Mouse (Mus musculus): ENCODE measurements at regions not wholly inside any gene's neighbourhood (a gene's known extent, or its start where the extent isn't known, plus 50 kb on each side); places are given as distances from the start of the nearest gene placed in this dataset.

DNA sequence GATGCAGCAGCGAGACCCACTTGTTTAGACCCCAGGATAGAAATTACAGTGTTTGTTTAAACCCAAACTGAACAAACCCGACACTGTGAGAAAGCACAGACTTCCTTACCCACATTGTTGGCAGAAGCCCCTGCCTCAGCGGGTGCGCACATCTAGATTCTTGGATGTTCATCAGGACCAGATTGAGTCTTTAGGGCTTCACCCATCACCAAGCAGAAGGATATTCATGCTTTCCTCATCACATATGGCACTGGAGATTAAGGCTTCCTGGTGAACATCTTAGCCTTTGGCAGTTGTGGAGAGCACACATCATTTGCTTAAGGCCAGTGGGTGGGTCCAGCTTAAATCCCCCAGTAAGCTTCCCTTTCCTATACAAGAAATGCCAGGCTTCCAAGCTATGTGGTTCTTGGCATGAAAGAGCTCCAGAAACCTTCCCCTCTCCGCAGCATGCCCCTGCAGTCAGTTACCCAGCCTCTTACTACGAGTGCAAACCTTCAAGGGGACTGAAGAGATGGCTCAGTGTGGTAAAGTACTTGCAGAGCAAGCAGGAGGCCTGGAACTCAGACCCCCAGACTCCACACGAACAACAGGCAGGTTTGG, 367.9 kb downstream of the Pbx1 start:
- TF ChIP-seq MYB (IDR thresholded peaks at IDR 0.05; ENCODE audit: low read depth, low read length) (no peak), ZMIZ1 (IDR thresholded peaks at IDR 0.05; ENCODE audit: low read depth, low read length) (no peak), USF1 (IDR thresholded peaks at IDR 0.05; ENCODE audit: low read depth, low read length) (no peak), E2F4 (IDR thresholded peaks at IDR 0.05; ENCODE audit: borderline replicate concordance, low read depth, low read length) (no peak), MXI1 (IDR thresholded peaks at IDR 0.05; ENCODE audit: low read depth, low read length) (no peak), ZNF384 (IDR thresholded peaks at IDR 0.05; ENCODE audit: low read depth, low read length) (no peak), UBTF (IDR thresholded peaks at IDR 0.05; ENCODE audit: borderline replicate concordance, insufficient read depth, low read depth, low read length) (no peak), JUND (IDR thresholded peaks at IDR 0.05; ENCODE audit: low read depth, low read length) (no peak), SIN3A (IDR thresholded peaks at IDR 0.05; ENCODE audit: low read length) (no peak), MEF2A (IDR thresholded peaks at IDR 0.05; ENCODE audit: extremely low read depth, insufficient replicate concordance, low read depth, low read length, poor library complexity, severe bottlenecking) (no peak), RCOR1 (IDR thresholded peaks at IDR 0.05; ENCODE audit: low read depth, low read length) (no peak)
- Histone ChIP-seq H3K4me3 (ENCODE audit: control insufficient read depth in 1 of 2, insufficient read depth in 1 of 2, low read depth in 2 of 2, low read length in 2 of 2) (no peak overlapping the region), H3K27ac (ENCODE audit: control insufficient read depth, low read depth, low read length) (no peak overlapping the region), H3K9ac (ENCODE audit: control insufficient read depth, low read depth, low read length, poor library complexity, severe bottlenecking) (no peak overlapping the region), H3K4me1 (ENCODE audit: control insufficient read depth in 1 of 2, insufficient read depth in 2 of 2, low read length in 2 of 2) (no peaks in the 10 kb centered on the region), H3K27me3 (ENCODE audit: control insufficient read depth in 1 of 2, insufficient read depth in 2 of 2, low read length in 2 of 2) (no peaks in the 10 kb centered on the region), H3K9me3 (replicated peaks; ENCODE audit: insufficient read depth, low read length) (no peaks in the 10 kb centered on the region), H3K36me3 (ENCODE audit: control insufficient read depth in 1 of 2, insufficient read depth in 2 of 2, low read length in 2 of 2) (no peaks in the 10 kb centered on the region), H3K79me2 (ENCODE audit: control insufficient read depth, insufficient read depth, low read length, poor library complexity) (no peaks in the 10 kb centered on the region)
- DNase-seq (ENCODE audit: low read depth, low spot score), result no peak

DNA sequence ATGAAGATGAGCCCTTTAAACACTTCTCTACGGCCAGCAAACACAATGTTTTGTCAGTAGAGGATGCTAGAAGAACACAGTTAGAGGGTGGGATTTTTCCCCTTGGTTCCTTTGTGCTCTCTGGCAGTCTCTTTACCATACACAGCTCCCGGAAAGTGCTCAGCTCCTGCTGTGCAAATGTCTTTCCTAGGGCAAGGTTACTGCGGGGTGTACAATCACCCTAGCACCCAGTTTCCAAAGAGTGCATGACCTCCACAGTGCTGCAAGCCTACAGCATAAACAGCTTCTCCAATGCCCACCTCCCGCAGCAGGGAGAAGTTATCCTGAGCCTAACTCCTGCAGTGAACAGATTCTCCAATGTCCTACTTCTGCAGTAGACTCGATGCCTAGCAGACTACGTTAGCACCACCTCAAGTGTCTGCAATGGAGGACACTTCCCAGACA, 366.4 kb downstream of the Pbx1 start:
- TF ChIP-seq JUND (IDR thresholded peaks at IDR 0.05; ENCODE audit: low read depth, low read length) (no peak), POLR2AphosphoS5 (IDR thresholded peaks at IDR 0.05; ENCODE audit: borderline replicate concordance, low read depth, low read length) (no peak), MEF2A (IDR thresholded peaks at IDR 0.05; ENCODE audit: extremely low read depth, insufficient replicate concordance, low read depth, low read length, poor library complexity, severe bottlenecking) (no peak), POLR2AphosphoS2 (IDR thresholded peaks at IDR 0.05; ENCODE audit: low read length) (no peak), MAFK (IDR thresholded peaks at IDR 0.05; ENCODE audit: borderline replicate concordance, low read depth, low read length) (no peak), BHLHE40 (IDR thresholded peaks at IDR 0.05; ENCODE audit: borderline replicate concordance, low read depth, low read length) (no peak), ZMIZ1 (IDR thresholded peaks at IDR 0.05; ENCODE audit: low read depth, low read length) (no peak), MAZ (IDR thresholded peaks at IDR 0.05; ENCODE audit: low read depth, low read length) (no peak), CTCF (IDR thresholded peaks at IDR 0.05 in 2 of 3, conservative IDR thresholded peaks at IDR 0.05 in 1 of 3; ENCODE audit: control insufficient read depth in 1 of 3, insufficient read depth in 1 of 3, low read depth in 2 of 3, low read length in 3 of 3, poor library complexity in 1 of 3, severe bottlenecking in 1 of 3) (no peak), MXI1 (IDR thresholded peaks at IDR 0.05; ENCODE audit: low read depth, low read length) (no peak), ELF1 (IDR thresholded peaks at IDR 0.05; ENCODE audit: low read depth, low read length) (no peak), ZC3H11A (IDR thresholded peaks at IDR 0.05; ENCODE audit: low read depth, low read length) (no peak), ETS1 (IDR thresholded peaks at IDR 0.05; ENCODE audit: low read depth, low read length) (no peak), CHD1 (IDR thresholded peaks at IDR 0.05; ENCODE audit: low read depth, low read length) (no peak), NRF1 (IDR thresholded peaks at IDR 0.05; ENCODE audit: insufficient read depth, low read depth, low read length, poor library complexity, severe bottlenecking) (no peak), GABPA (IDR thresholded peaks at IDR 0.05; ENCODE audit: low read depth, low read length) (no peak), E2F4 (IDR thresholded peaks at IDR 0.05; ENCODE audit: borderline replicate concordance, low read depth, low read length) (no peak), SMC3 (IDR thresholded peaks at IDR 0.05; ENCODE audit: low read depth, low read length) (no peak), NELFE (IDR thresholded peaks at IDR 0.05; ENCODE audit: low read depth, low read length) (no peak), TCF12 (IDR thresholded peaks at IDR 0.05; ENCODE audit: low read depth, low read length) (no peak)
- Histone ChIP-seq H3K9ac (ENCODE audit: control insufficient read depth, low read depth, low read length, poor library complexity, severe bottlenecking) (no peak overlapping the region), H3K27ac (ENCODE audit: control insufficient read depth, low read depth, low read length) (no peak overlapping the region), H3K4me3 (ENCODE audit: control insufficient read depth in 1 of 2, insufficient read depth in 1 of 2, low read depth in 2 of 2, low read length in 2 of 2) (no peak overlapping the region), H3K27me3 (ENCODE audit: control insufficient read depth in 1 of 2, insufficient read depth in 2 of 2, low read length in 2 of 2) (no peaks in the 10 kb centered on the region), H3K4me1 (ENCODE audit: control insufficient read depth in 1 of 2, insufficient read depth in 2 of 2, low read length in 2 of 2) (no peaks in the 10 kb centered on the region), H3K9me3 (replicated peaks; ENCODE audit: insufficient read depth, low read length) (no peaks in the 10 kb centered on the region), H3K36me3 (ENCODE audit: control insufficient read depth in 1 of 2, insufficient read depth in 2 of 2, low read length in 2 of 2) (no peaks in the 10 kb centered on the region), H3K79me2 (ENCODE audit: control insufficient read depth, insufficient read depth, low read length, poor library complexity) (no peaks in the 10 kb centered on the region)
- no peak for DNase-seq (ENCODE audit: low read depth, low spot score)
